Mouse (Mus musculus) MEL (cell line): ENCODE measurements around the gene Rhbdl1. TPM values are rescaled to one million over a fixed set of nuclear protein-coding genes. Genes with fewer than 3 reads are reported as not detected.

Experiments used
- DNase-seq: peaks from one replicate; pipeline ENCODE4 v3.0.0; 2011; ENCODE audit warnings: low read depth, low spot score
- H3K27ac ChIP-seq: 2 replicates; pipeline ENCODE4 v1.5.1; 2012; ENCODE audit warnings: low read depth, mild to moderate bottlenecking, control low read depth, low read length, moderate library complexity; ENCODE audit not compliant: control insufficient read depth
- H3K27me3 ChIP-seq, 2 experiments: fragments of 150-350 bp in 1 of 2; sonication (generic) in 1 of 2; 2 replicates each; pipeline ENCODE4 v1.6.1; 2012; ENCODE audit warnings: low read length in 2 of 2, mild to moderate bottlenecking in 2 of 2, improper control_type of control experiment in 1 of 2, moderate library complexity in 1 of 2; ENCODE audit not compliant: insufficient read depth in 2 of 2, control insufficient read depth in 1 of 2
- H3K36me3 ChIP-seq, 2 experiments: 2 replicates each; pipeline ENCODE4 v1.6.1; 2012 to 2014; ENCODE audit warnings: low read length in 2 of 2, improper control_type of control experiment in 1 of 2, inconsistent platforms in 1 of 2, mild to moderate bottlenecking in 1 of 2; ENCODE audit not compliant: insufficient read depth in 2 of 2, control insufficient read depth in 1 of 2
- H3K4me1 ChIP-seq, 2 experiments: fragments of 150-350 bp in 1 of 2; sonication (generic) in 1 of 2; 2 replicates each; pipeline ENCODE4 v1.6.1; 2012; ENCODE audit warnings: low read length in 2 of 2, improper control_type of control experiment in 1 of 2, mild to moderate bottlenecking in 1 of 2; ENCODE audit not compliant: insufficient read depth in 2 of 2, control insufficient read depth in 1 of 2
- H3K4me3 ChIP-seq, 2 experiments: fragments of 150-350 bp in 1 of 2; sonication (generic) in 1 of 2; 2 replicates each; pipeline ENCODE4 v1.5.1; 2012; ENCODE audit warnings: low read depth in 2 of 2, low read length in 2 of 2, mild to moderate bottlenecking in 2 of 2, moderate library complexity in 2 of 2, control low read depth in 1 of 2, improper control_type of control experiment in 1 of 2; ENCODE audit not compliant: control insufficient read depth in 1 of 2, insufficient read depth in 1 of 2
- H3K79me2 ChIP-seq: 2 replicates; pipeline ENCODE4 v1.6.1; 2012; ENCODE audit warnings: mild to moderate bottlenecking, low read length, moderate library complexity; ENCODE audit not compliant: control insufficient read depth, poor library complexity, insufficient read depth
- H3K9ac ChIP-seq: 2 replicates; pipeline ENCODE4 v1.6.1; 2012; ENCODE audit warnings: low read depth, mild to moderate bottlenecking, control low read depth, low read length, moderate library complexity; ENCODE audit not compliant: control insufficient read depth, poor library complexity, severe bottlenecking
- H3K9me3 ChIP-seq: fragments of 150-350 bp; sonication (generic); replicated peaks from 2 replicates; pipeline ENCODE4 v1.6.1; 2012; ENCODE audit warnings: mild to moderate bottlenecking, low read length, improper control_type of control experiment, moderate library complexity; ENCODE audit not compliant: insufficient read depth
- BHLHE40 ChIP-seq: IDR thresholded peaks from 2 replicates; pipeline ENCODE4 v1.6.1; 2012; ENCODE audit warnings: low read depth, mild to moderate bottlenecking, inconsistent platforms, low read length, improper control_type of control experiment, borderline replicate concordance
- MYC ChIP-seq: IDR thresholded peaks from 2 replicates; pipeline ENCODE4 v1.6.1; 2011; ENCODE audit warnings: low read depth, mild to moderate bottlenecking, low read length, improper control_type of control experiment, moderate library complexity
- POLR2AphosphoS2 ChIP-seq: IDR thresholded peaks from 2 replicates; pipeline ENCODE4 v1.6.1; 2011; ENCODE audit warnings: low read length, improper control_type of control experiment
- TAL1 ChIP-seq: IDR thresholded peaks from 2 replicates; pipeline ENCODE4 v1.6.1; 2012; ENCODE audit warnings: mild to moderate bottlenecking, inconsistent platforms, low read length, moderate library complexity, mixed read lengths
- TBP ChIP-seq: IDR thresholded peaks from 2 replicates; pipeline ENCODE4 v1.8.0; 2011; ENCODE audit warnings: low read depth, low read length, improper control_type of control experiment
- TCF12 ChIP-seq: IDR thresholded peaks from 2 replicates; pipeline ENCODE4 v1.6.1; 2014; ENCODE audit warnings: low read depth, mild to moderate bottlenecking, inconsistent platforms, low read length, improper control_type of control experiment, moderate library complexity
- ZNF384 ChIP-seq: IDR thresholded peaks from 2 replicates; pipeline ENCODE4 v1.6.1; 2012; ENCODE audit warnings: low read depth, mild to moderate bottlenecking, inconsistent platforms, low read length, improper control_type of control experiment
- polyA plus RNA-seq, 2 experiments: library from polyadenylated mRNA; stranded (reverse) in 1 of 2; unstranded in 1 of 2; fragments of >175 nt in 1 of 2; fragments of >200 nt in 1 of 2; gene quantifications; 2 replicates each; pipeline versions ENCODE4 v1.2.1 to v1.2.4; 2012; ENCODE audit warnings: low replicate concordance in 2 of 2, low read depth in 1 of 2; ENCODE audit not compliant: insufficient read length in 2 of 2, insufficient read depth in 1 of 2, missing spikeins in 1 of 2
- total RNA-seq: library from RNA; depleted of rRNA; stranded (reverse); fragments of 300-350 nt; gene quantifications from 2 replicates; pipeline ENCODE4 v1.2.3, GENCODE M21; 2012

Gene Rhbdl1
- total and polyA plus RNA-seq, 3 experiments = 1.4 to 4.0 TPM; not detected in 1

GRCm38 (mm10) chr17:25881691-25882090 lies 44.6 kb upstream of the Rhbdl1 start:
- no peak for TF ChIP-seq TAL1
- peak; percentile 12; the same call in 1 of the 2 replicates for TF ChIP-seq POLR2AphosphoS2
- no peaks in the 10 kb centered on the region for H3K79me2 ChIP-seq
- H3K27me3 ChIP-seq = no peaks in the 10 kb centered on the region
- H3K4me3 ChIP-seq = no peak overlapping the region
- no peak for DNase-seq
- no peaks in the 10 kb centered on the region for H3K9me3 ChIP-seq
- no peak overlapping the region for H3K9ac ChIP-seq
- H3K27ac ChIP-seq = no peak overlapping the region
- peaks cover 0 to 4% of the 10 kb centered on the region in 2 experiments; a peak in 1 of 4 replicates for H3K36me3 ChIP-seq
- peaks cover 0 to 4% of the 10 kb centered on the region in 2 experiments; a peak in 1 of 4 replicates for H3K4me1 ChIP-seq

- Histone ChIP-seq H3K36me3 (peaks cover 0 to 7% of the 10 kb centered on the region in 2 experiments; a peak in 2 of 4 replicates), H3K27ac (no peak overlapping the region)
- no peak for DNase-seq
Measured at GRCm38 (mm10) chr17:25880913-25881641, 44.0 kb upstream of the Rhbdl1 start.

GRCm38 (mm10) chr17:25880196-25880910 lies 43.3 kb upstream of the Rhbdl1 start, which contains the start of gene Wfikkn1:
Wfikkn1 (minus strand) TSS chr17:25880858.
- Histone ChIP-seq H3K27me3 (no peaks in the 10 kb centered on the region), H3K4me1 (peaks cover 0 to 14% of the 10 kb centered on the region in 2 experiments; a peak in 2 of 4 replicates), H3K4me3 (no peak within 1 kb of the TSS), H3K79me2 (peaks cover 6% of the 10 kb centered on the region; the same call in 1 of the 2 replicates), H3K27ac (no peak within 1 kb of the TSS), H3K36me3 (peaks cover 0 to 7% of the 10 kb centered on the region in 2 experiments; a peak in 2 of 4 replicates), H3K9ac (no peak within 1 kb of the TSS), H3K9me3 (no peaks in the 10 kb centered on the region)
- no peak for DNase-seq
- TF ChIP-seq BHLHE40 = no peak
- TF ChIP-seq ZNF384 = peak; percentile 44; the same call in 1 of the 2 replicates

More at GRCm38 (mm10) chr17:25880913-25881641, 44.0 kb upstream of the Rhbdl1 start:
- H3K9ac ChIP-seq = no peak overlapping the region
- H3K27me3 ChIP-seq = no peaks in the 10 kb centered on the region
- H3K4me3 ChIP-seq = no peak overlapping the region
- TF ChIP-seq POLR2AphosphoS2 (no peak; the same call in 1 of the 2 replicates), TBP (no peak), TCF12 (no peak), MYC (no peak)
- TF ChIP-seq, all 39 proteins: peak for 0
- Histone ChIP-seq H3K79me2 (no peaks in the 10 kb centered on the region), H3K4me1 (peaks cover 0 to 11% of the 10 kb centered on the region in 2 experiments; a peak in 2 of 4 replicates), H3K9me3 (no peaks in the 10 kb centered on the region)
